ENCODE assay signal across 12 mouse cellular contexts in the genomic region with DNA sequence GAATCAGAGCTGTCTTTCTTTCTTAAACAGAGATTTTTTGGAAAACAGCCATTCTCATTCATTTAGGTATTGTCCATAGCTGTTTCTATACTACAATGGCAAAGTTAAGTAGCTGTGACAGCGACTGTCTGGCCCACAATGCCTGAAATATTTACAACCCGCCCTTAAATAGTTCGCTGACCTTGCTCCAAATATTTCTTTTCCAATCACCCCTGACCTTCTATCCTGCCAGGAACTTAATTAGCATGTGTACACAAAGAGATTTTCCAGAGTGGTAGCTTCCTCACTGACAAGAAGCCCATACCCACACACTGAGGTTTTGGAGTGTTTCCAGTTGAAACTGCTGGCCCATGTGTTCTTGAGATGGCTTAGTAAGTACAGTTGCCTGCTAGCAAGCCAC.
DNase-seq lines count a peak whose midpoint lies in the region; ATAC-seq lines count a peak whose summit lies in the region.
"Had no signal": no experiment of that assay in that cellular context is flagged by ENCODE, and none has a peak within 500 bp of the region (broad histone marks: within the 10 kb centered on the region; RNA-seq: fewer than 3 reads in every experiment).

No protein-coding gene starts in this region.

- no peaks in the 10 kb centered on the region for H3K27me3 ChIP-seq in hindbrain, embryonic 15.5 days
- no peaks in the 10 kb centered on the region for H3K27me3 ChIP-seq in neural tube, embryonic 13.5 days

- peak; percentile 80; the same call in 1 of the 2 replicates for ATAC-seq in hindbrain, embryonic 15.5 days (ENCODE audit: low FRiP score, low read depth)
- ATAC-seq in neural tube, embryonic 13.5 days (ENCODE audit: low read depth) = peak; percentile 91
- ATAC-seq: inflammation-experienced regulatory T-cells, adult 6 months had no signal

- H3K36me3 ChIP-seq in hindbrain, embryonic 15.5 days = no peaks in the 10 kb centered on the region
- H3K36me3 ChIP-seq in neural tube, embryonic 13.5 days = no peaks in the 10 kb centered on the region

- H3K4me1 ChIP-seq in hindbrain, embryonic 15.5 days (replicated peaks) = no peaks in the 10 kb centered on the region
- peaks cover 19% of the 10 kb centered on the region for H3K4me1 ChIP-seq in neural tube, embryonic 13.5 days (replicated peaks)

- H3K27ac ChIP-seq in hindbrain, embryonic 15.5 days (replicated peaks) = no peak overlapping the region
- H3K27ac ChIP-seq in neural tube, embryonic 13.5 days (replicated peaks) = no peak overlapping the region
- H3K27ac ChIP-seq: heart, adult 2 months had no signal

- no peak overlapping the region for H3K4me3 ChIP-seq in hindbrain, embryonic 15.5 days
- no peak overlapping the region for H3K4me3 ChIP-seq in neural tube, embryonic 13.5 days
- H3K4me3 ChIP-seq: heart, adult 2 months had no signal

- no peak overlapping the region for H3K4me2 ChIP-seq in hindbrain, embryonic 15.5 days
- no peak overlapping the region for H3K4me2 ChIP-seq in neural tube, embryonic 13.5 days

- DNase-seq in kidney, postnatal 14 days = peak; percentile 1
- no peak for DNase-seq in kidney, adult 11 months
- peak; percentile 45 for DNase-seq in embryo, embryonic 9.5 days (ENCODE audit: extremely low spot score)
- DNase-seq in urinary bladder, adult 2 months (ENCODE audit: low spot score) = no peak
- no peak for DNase-seq in cerebellum, adult 11-12 months
- DNase-seq in cerebellum, adult 9-11 months = no peak
- DNase-seq: heart, adult 2 months; right cerebral cortex, postnatal 4 days; thymus, adult 18-20 months had no signal

- H3K9me3 ChIP-seq in hindbrain, embryonic 15.5 days = no peaks in the 10 kb centered on the region
- no peaks in the 10 kb centered on the region for H3K9me3 ChIP-seq in neural tube, embryonic 13.5 days

- H3K9ac ChIP-seq in hindbrain, embryonic 15.5 days = no peak overlapping the region
- no peak overlapping the region for H3K9ac ChIP-seq in neural tube, embryonic 13.5 days

- 14% methylated on average over 3 of the region's 3 CpGs for WGBS in hindbrain, embryonic 15.5 days
- WGBS in neural tube, embryonic 13.5 days = 11% methylated on average over 3 of the region's 3 CpGs

Comparison
In these comparisons a context has a peak if more than half of its experiments do, and no peak if none do; other contexts are left out.
1. DNase-seq: peak in kidney, postnatal 14 days (single experiment) and embryo, embryonic 9.5 days (single experiment); none in kidney, adult 11 months (single experiment), urinary bladder, adult 2 months (single experiment), cerebellum, adult 11-12 months (single experiment) and cerebellum, adult 9-11 months (single experiment).